Mouse (Mus musculus) neural tube, embryonic 13.5 days (tissue): Measurements from ENCODE around the gene Gys1. TPM values are rescaled to one million over a fixed set of nuclear protein-coding genes. Genes with fewer than 3 reads are reported as not detected.
A peak's percentile ranks its signal among the peaks of the same experiment; 100 is the strongest.
"Not testable (repeated sequence)": the region's sequence is repeated elsewhere in the genome, so short reads cannot be mapped to it uniquely, and the experiment has no call there.

ENCODE experiments used
- ATAC-seq: fragments of 200-750 bp; cut with Nextera tagmentation; 2 replicates; pipeline ENCODE4 v1.8.0; 2017; ENCODE audit warnings: low read depth, mild to moderate bottlenecking, moderate TSS enrichment, moderate library complexity
- H3K27ac ChIP-seq: fragments of 300-500 bp; sonication (generic); replicated peaks from 2 replicates; pipeline ENCODE4 v1.5.1; 2015; ENCODE audit warnings: moderate library complexity, mild to moderate bottlenecking, inconsistent platforms
- H3K27me3 ChIP-seq: fragments of 300-500 bp; sonication (generic); 2 replicates; pipeline ENCODE4 v1.6.1; 2015; ENCODE audit warnings: mild to moderate bottlenecking, inconsistent platforms
- H3K36me3 ChIP-seq: fragments of 300-500 bp; sonication (generic); 2 replicates; pipeline ENCODE4 v1.6.1; 2015; ENCODE audit warnings: mild to moderate bottlenecking, inconsistent platforms
- H3K4me1 ChIP-seq: fragments of 300-500 bp; sonication (generic); replicated peaks from 2 replicates; pipeline ENCODE4 v1.6.1; 2015; ENCODE audit warnings: inconsistent platforms
- H3K4me2 ChIP-seq: fragments of 300-500 bp; sonication (generic); 2 replicates; pipeline ENCODE4 v1.6.1; 2015; ENCODE audit warnings: inconsistent platforms, mild to moderate bottlenecking, moderate library complexity
- H3K4me3 ChIP-seq: fragments of 300-500 bp; sonication (generic); 2 replicates; pipeline ENCODE4 v1.5.1; 2015; ENCODE audit warnings: mild to moderate bottlenecking, inconsistent platforms
- H3K9ac ChIP-seq: fragments of 300-500 bp; sonication (generic); 2 replicates; pipeline ENCODE4 v1.6.1; 2015; ENCODE audit warnings: moderate library complexity, mild to moderate bottlenecking, inconsistent platforms
- H3K9me3 ChIP-seq: fragments of 300-500 bp; sonication (generic); 2 replicates; pipeline ENCODE4 v1.6.1; 2016; ENCODE audit warnings: inconsistent platforms
- WGBS: fragments of 180-500 bp; shearing (Covaris S2); methylation state at CpG from one replicate; pipeline ENCODE4 v1.1.7; 2015; 5-methylcytosine and 5-hydroxymethylcytosine counted together
- polyA plus RNA-seq: library from polyadenylated mRNA; unstranded; fragments of >200 nt; fragmentation: Nextera tagmentation; extraction: Ambion mirVana; gene quantifications from 2 replicates; pipeline ENCODE4 v1.2.1, GENCODE M21; 2015

Gys1 gene
- polyA plus RNA-seq = 21.5 and 25.9 TPM in 2 replicates

DNA sequence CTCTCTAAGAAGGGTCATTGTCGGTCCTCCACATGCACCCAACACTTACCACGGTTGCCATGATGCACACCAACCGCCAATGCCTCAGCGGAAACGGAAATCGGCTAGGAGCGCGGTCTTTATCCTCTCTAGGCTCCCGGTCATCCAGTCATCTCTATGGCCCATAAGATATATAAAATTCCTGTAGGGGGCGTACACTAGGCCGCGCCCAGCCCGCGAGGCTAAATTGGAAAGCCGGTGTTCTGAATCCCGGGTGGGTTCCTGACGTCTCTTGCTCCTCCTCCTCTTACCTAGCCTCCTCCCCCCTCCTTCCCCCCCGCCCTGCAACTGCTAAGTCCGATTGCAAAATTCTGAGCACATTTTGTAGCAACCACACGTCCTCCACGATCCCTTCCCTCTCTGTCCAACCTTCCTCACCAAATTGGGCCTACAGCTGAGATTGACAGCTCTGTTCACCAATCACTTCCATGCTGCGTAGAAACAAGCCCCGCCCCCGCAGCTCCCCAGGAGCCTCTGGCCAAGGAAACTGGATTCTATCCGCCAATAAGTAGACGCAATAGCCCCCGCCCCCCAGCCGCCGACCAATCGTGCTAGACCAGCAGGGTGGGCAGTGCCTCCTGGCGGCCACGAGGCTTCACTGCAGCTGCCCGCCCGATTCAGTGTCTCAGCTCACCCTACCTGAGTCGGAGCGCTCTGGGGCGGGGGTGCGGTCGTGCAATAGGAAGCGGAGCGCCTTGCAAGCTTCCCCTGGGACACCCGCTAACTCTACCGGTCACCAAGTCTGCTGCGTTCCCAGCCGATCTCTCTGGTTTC lies at the start of gene Gys1:
Gene Gys1, plus strand, starts transcription at position 642 of the 813 bp plus-strand sequence.
- ATAC-seq = peak; percentile 97
- Histone ChIP-seq H3K9me3 (no peaks in the 10 kb centered on the region), H3K27me3 (no peaks in the 10 kb centered on the region), H3K36me3 (peaks cover 29% of the 10 kb centered on the region), H3K4me3 (peak within 1 kb of the TSS; percentile 79), H3K9ac (peak within 1 kb of the TSS; percentile 88), H3K4me1 (peaks cover 51% of the 10 kb centered on the region), H3K27ac (peak within 1 kb of the TSS; percentile 90), H3K4me2 (peak within 1 kb of the TSS; percentile 99)
- under 1% methylated on average over 45 of the region's 45 CpGs for WGBS

DNA sequence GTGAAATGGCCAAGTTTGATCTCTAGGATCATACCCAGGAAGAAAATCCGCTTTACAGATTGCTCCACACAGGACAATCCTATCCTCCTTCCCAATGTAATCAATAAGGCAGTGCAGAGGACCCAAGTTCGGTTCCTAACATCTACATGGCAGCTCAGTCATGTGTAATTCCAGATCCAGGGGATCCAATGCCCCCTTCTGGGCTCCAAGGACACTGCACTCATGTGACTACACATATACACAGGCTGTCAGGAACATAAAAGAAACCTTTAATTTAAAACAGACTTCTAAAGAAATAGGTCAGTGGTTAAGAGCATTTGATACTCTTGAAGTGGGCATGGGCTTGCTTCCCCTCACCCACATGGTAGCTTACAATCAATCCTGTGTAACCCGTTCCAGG lies 48.6 kb upstream of the Gys1 start:
- H3K9ac ChIP-seq = no peak overlapping the region
- H3K27me3 ChIP-seq = no peaks in the 10 kb centered on the region
- no peaks in the 10 kb centered on the region for H3K4me1 ChIP-seq
- no peak overlapping the region for H3K4me2 ChIP-seq
- no peak for ATAC-seq
- no peak overlapping the region for H3K4me3 ChIP-seq
- H3K36me3 ChIP-seq = peaks cover 100% of the 10 kb centered on the region
- H3K9me3 ChIP-seq = no peaks in the 10 kb centered on the region
- 93% methylated on average over 3 of the region's 3 CpGs for WGBS
- no peak overlapping the region for H3K27ac ChIP-seq

DNA sequence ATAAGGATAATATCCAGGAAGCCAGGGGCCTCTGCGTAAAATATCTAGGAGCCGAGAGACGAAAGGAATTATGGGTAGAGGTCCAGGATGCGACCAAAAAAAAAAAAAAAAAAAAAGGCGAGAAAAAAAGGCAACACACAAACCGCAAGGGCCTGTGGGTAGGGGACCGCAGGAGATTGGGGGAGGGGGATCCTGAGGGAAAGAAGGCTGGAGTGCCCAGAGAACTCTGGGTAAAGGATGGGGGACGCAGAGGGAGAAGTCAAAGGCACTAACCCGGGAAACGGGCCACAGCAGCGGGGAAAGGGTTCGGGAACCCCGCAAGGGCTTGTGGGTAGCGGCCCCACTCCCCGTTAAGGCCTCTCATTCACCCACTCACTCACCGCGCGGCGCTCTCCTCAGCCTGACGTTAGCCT lies 39.5 kb upstream of the Gys1 start:
- peak; percentile 81 for ATAC-seq
- Histone ChIP-seq H3K4me2 (peak overlapping the region; percentile 100), H3K4me3 (peak overlapping the region; percentile 74), H3K9ac (peak overlapping the region; percentile 86), H3K27me3 (no peaks in the 10 kb centered on the region), H3K27ac (peak overlapping the region; percentile 95), H3K36me3 (peaks cover 26% of the 10 kb centered on the region), H3K4me1 (peaks cover 29% of the 10 kb centered on the region), H3K9me3 (no peaks in the 10 kb centered on the region)
- 0% methylated on average over 18 of the region's 20 CpGs for WGBS

DNA sequence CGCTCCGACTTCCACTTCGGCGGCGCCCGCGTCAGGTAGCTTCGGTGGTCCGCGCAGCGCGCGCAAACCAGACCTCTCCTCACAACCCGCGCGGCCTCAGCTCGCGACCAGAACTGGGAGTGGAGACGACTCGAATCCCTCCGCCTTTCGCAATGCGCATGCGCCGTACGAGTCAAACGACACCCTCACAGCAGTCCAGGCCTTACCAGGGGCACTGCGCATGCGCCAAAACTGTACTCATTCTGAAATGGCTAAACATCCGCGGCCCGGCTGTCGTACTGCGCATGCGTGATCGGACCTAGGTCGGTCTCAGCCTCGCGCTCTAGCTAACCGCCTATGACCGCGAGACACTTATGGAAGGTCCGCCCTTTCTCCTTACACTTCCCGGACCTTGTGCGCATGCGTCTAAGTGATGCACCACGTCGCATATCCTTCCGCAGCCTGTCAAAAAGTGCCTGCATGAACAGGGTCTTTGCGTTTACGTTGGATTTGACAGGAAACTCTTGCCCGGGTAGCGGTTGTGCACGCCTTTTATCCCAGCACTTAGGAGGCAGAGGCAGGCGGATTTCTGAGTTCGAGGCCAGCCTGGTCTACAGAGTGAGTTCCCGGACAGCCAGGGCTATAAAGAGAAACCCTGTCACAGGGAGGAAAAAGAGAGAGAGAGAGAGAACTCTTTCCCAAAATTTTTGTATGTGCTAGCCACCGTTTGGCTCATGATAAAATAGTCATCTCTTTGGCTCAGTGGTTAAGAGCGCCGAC lies 38.9 kb upstream of the Gys1 start, which contains the start of gene Snrnp70:
Gene Snrnp70, minus strand, starts transcription at position 165 of the 759 bp plus-strand sequence.
- H3K27ac ChIP-seq = peak within 1 kb of the TSS; percentile 95
- H3K36me3 ChIP-seq = peaks cover 20% of the 10 kb centered on the region
- H3K27me3 ChIP-seq = no peaks in the 10 kb centered on the region
- H3K4me1 ChIP-seq = peaks cover 29% of the 10 kb centered on the region
- H3K9ac ChIP-seq = peak within 1 kb of the TSS; percentile 86
- peak; percentile 97 for ATAC-seq
- WGBS = under 1% methylated on average over 60 of the region's 60 CpGs
- H3K4me2 ChIP-seq = peak within 1 kb of the TSS; percentile 100
- H3K9me3 ChIP-seq = no peaks in the 10 kb centered on the region
- H3K4me3 ChIP-seq = peak within 1 kb of the TSS; percentile 74

DNA sequence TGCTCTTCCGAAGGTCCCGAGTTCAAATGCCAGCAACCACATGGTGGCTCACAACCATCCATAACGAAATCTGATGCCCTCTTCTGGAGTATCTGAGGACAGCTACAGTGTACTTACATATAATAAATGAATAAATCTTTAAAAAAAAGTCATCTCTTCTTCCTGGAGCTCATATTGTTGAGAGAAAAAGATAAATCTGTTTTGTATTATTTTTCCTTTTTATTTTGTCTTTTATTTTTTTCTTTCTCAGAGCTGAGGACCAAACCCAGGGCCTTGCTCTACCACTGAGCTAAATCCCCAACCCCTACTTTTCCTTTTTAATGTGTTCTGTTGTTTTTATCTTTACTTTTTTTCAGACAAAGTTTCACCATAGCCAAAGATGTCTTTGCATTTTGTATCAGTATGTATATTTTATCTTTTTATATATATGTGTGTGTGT lies 38.3 kb upstream of the Gys1 start:
- Histone ChIP-seq H3K9ac (peak overlapping the region; percentile 61), H3K4me1 (peaks cover 29% of the 10 kb centered on the region), H3K36me3 (peaks cover 15% of the 10 kb centered on the region), H3K4me3 (peak overlapping the region; percentile 74), H3K4me2 (peak overlapping the region; percentile 61), H3K27ac (peak overlapping the region; percentile 77)
- not testable (repeated sequence) for H3K27me3 ChIP-seq, H3K9me3 ChIP-seq
- WGBS = 7% methylated on average over 3 of the region's 3 CpGs
- peak; percentile 58; the same call in 1 of the 2 replicates for ATAC-seq

DNA sequence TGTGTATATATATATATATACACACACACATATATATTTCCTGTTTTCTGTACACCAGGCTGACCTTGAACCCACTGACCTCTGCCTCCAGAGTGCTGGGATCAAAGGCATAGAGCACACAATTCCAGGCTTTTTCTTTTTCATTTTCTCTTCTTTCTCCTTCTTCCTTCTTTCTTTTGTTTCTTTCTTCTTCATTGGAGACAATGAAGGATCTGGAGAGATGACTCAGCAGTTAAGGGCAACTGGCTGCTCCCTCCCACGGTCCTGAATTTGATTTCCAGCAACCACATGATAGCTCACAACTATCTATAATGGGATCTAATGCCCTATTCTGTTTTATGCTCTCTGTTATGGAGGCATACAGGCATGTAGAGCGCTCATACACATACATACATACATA lies 37.9 kb upstream of the Gys1 start:
- H3K4me1 ChIP-seq = peaks cover 29% of the 10 kb centered on the region
- 71% methylated on average over 2 of the region's 2 CpGs for WGBS
- ATAC-seq = no peak

DNA sequence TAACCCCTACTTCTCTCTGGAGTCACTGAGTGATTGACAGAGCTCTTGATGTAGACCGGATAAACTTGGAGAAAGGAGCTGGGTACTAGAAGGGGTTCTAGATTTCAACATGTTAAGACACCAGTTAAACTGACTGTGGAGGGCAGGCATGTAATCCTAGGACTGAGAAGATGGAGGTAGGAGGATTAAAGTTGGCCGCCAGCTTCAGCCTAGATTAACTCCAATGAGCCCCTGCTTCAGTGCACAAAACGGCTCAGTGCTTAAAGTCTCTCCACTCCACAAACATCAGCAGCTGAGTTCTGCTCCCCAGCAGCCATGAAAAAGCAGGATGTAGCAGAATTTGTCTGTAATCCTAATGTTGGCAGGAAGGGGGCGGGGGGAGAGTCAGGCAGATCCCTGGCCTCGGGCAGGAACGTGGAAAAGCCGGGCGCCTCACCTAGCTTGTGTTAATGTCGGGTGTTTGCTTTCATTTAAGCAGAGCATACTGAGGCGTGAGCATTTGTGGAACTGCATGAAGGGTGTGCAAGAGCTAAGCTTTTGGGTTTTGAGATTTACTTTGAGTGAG lies 33.0 kb upstream of the Gys1 start:
- H3K4me1 ChIP-seq = peaks cover 5% of the 10 kb centered on the region
- no peak overlapping the region for H3K9ac ChIP-seq
- H3K4me2 ChIP-seq = no peak overlapping the region
- ATAC-seq = no peak
- no peaks in the 10 kb centered on the region for H3K36me3 ChIP-seq
- 82% methylated on average over 10 of the region's 10 CpGs for WGBS
- no peaks in the 10 kb centered on the region for H3K9me3 ChIP-seq
- H3K27me3 ChIP-seq = peaks cover 20% of the 10 kb centered on the region
- no peak overlapping the region for H3K27ac ChIP-seq
- no peak overlapping the region for H3K4me3 ChIP-seq

More for the DNA sequence above, 37.9 kb upstream of the Gys1 start:
- H3K9ac ChIP-seq = no peak overlapping the region
- no peak overlapping the region for H3K27ac ChIP-seq
- H3K27me3 ChIP-seq = no peaks in the 10 kb centered on the region
- no peak overlapping the region for H3K4me3 ChIP-seq
- no peaks in the 10 kb centered on the region for H3K9me3 ChIP-seq
- no peak overlapping the region for H3K4me2 ChIP-seq
- peaks cover 11% of the 10 kb centered on the region for H3K36me3 ChIP-seq

DNA sequence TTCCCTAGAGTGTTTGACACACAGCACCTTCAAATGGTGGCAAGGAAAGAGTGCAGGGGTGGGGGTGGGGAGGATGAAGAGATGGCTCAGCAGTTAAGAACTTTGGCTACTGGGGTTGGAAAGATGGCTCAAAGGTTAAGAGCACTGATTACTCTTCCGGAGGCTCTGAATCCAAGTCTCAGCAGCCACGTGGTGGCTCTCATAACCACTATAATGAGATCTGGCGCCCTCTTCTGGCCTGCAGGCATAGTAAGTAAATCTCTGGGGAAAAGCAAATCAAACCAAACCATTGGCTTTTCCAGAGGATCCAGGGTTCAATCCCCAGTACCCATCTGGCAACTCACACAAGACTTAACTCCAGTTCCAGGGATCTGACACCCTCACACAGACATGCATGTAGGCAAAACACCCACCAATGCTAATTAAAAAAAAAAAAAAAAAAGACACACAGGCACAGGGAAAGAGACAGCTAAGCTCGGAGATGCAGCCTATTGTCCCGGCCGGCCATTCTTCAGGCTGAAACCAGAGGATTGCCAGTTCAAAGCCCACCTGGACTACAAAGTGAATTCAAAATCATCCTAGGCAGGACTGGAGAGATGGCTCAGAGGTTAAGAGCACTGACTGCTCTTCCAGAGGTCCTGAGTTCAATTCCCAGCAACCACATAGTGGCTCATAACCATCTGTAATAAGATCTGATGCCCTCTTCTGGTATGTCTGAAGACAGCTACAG lies 30.9 kb upstream of the Gys1 start:
- H3K9me3 ChIP-seq = no peaks in the 10 kb centered on the region
- no peaks in the 10 kb centered on the region for H3K36me3 ChIP-seq
- H3K9ac ChIP-seq = no peak overlapping the region
- ATAC-seq = no peak
- H3K27me3 ChIP-seq = peaks cover 41% of the 10 kb centered on the region
- no peak overlapping the region for H3K4me3 ChIP-seq
- WGBS = 45% methylated on average over 6 of the region's 6 CpGs
- H3K4me1 ChIP-seq = peaks cover 8% of the 10 kb centered on the region
- H3K4me2 ChIP-seq = no peak overlapping the region
- H3K27ac ChIP-seq = no peak overlapping the region

DNA sequence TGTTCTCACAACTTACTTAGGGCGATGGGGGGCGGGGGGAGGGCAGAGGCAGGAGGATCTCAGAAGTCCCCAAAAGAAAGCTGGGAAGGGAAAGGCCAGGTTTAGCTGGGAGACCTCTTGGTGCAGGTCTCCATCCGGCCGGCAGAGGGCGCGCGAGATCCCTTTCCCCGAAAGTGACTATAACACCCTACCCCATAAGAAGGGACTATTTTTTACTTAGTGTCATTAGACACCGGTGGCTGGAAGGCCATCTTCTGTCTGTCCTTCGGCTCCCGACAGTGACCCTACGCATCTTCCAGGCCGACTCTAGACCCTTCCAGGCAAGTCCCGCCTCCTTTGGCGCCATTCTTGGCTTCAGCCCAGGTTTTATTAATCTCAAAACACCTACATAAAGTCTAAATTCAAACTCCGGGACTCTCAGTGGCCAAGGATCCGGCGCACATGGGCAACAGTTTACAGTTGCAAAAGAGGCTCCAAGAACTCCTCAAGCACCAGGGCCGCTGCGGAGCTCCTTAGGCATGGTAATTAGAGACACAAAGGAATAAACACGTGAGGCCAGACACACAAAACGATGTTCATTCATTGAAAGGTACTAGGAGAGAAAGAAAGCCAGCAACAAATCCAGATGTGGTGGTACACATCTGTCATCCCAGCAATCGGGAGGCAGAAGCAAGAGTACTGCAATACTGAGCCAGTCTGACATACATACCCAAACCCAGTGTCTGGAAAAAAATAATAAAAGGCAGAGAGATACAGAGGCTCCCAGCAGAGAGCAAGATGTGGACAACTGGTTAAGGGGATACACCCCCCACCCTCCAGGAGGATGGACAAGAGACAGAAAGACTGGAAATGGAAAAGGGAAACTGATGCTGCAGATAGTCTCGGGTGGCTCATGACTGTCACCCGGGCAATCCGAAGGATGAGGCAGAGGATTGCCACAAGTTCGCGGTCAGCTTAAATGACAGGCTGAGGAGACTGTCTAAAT lies 29.3 kb upstream of the Gys1 start, which contains the start of gene Kcna7:
Gene Kcna7, plus strand, starts transcription at position 563 of the 985 bp plus-strand sequence.
- peak within 1 kb of the TSS; percentile 35 for H3K4me3 ChIP-seq
- peak within 1 kb of the TSS; percentile 52 for H3K4me2 ChIP-seq
- peaks cover 57% of the 10 kb centered on the region for H3K27me3 ChIP-seq
- no peak within 1 kb of the TSS for H3K27ac ChIP-seq
- ATAC-seq = no peak
- peaks cover 8% of the 10 kb centered on the region for H3K4me1 ChIP-seq
- H3K9ac ChIP-seq = 0 out of 2 replicates have a peak within 1 kb of the TSS, but pooled peaks have one; percentile 52
- no peaks in the 10 kb centered on the region for H3K9me3 ChIP-seq
- no peaks in the 10 kb centered on the region for H3K36me3 ChIP-seq
- 11% methylated on average over 28 of the region's 28 CpGs for WGBS

DNA sequence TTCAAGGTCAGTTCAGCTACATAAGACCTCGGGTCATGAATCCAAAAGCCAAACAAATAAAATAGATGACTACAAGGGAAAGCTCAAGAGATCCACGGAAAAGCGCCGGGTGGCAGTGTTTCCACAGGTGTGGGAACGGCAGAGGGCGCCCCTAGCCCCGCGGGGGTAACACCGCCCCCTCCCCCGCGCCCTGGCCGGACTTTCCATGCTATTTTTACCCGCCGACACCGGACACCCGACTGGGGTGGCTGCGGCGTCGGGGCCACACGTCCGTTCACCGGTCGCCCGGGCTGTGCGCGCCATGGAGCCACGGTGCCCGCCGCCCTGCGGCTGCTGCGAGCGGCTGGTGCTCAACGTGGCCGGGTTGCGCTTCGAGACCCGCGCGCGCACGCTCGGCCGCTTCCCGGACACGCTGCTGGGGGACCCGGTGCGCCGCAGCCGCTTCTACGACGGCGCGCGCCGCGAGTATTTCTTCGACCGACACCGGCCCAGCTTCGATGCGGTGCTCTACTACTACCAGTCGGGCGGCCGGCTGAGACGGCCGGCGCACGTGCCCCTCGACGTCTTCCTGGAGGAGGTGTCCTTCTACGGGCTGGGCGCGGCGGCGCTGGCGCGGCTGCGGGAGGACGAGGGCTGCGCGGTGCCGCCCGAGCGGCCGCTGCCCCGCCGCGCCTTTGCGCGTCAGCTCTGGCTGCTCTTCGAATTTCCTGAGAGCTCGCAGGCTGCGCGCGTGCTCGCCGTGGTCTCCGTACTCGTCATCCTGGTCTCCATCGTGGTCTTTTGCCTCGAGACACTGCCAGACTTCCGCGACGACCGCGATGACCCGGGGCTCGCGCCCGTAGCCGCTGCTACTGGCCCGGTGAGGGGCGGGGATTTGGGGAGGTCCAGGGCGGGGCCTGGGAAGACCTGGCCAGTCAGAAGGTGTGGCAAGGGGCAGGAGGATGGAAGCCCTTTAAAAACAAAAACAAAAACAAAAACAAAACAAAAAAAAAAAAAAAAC lies 28.2 kb upstream of the Gys1 start:
- no peak overlapping the region for H3K27ac ChIP-seq
- H3K4me1 ChIP-seq = peaks cover 8% of the 10 kb centered on the region
- H3K9me3 ChIP-seq = no peaks in the 10 kb centered on the region
- no peaks in the 10 kb centered on the region for H3K36me3 ChIP-seq
- peak overlapping the region; percentile 35 for H3K4me3 ChIP-seq
- ATAC-seq = no peak
- WGBS = 2% methylated on average over 114 of the region's 114 CpGs
- H3K27me3 ChIP-seq = peaks cover 68% of the 10 kb centered on the region
- H3K9ac ChIP-seq = peak overlapping the region; percentile 52; the same call in 1 of the 2 replicates
- peak overlapping the region; percentile 52 for H3K4me2 ChIP-seq
